Mouse (Mus musculus) hindbrain, embryonic 10.5 days (tissue): ENCODE data around the gene AI467606. TPM values are rescaled to one million over a fixed set of nuclear protein-coding genes. Genes with fewer than 3 reads are reported as not detected.

Experiments used
- DNase-seq: peaks from one replicate; pipeline ENCODE4 v3.0.0-alpha.2; 2017; ENCODE audit warnings: low spot score
- H3K27ac ChIP-seq: fragments of 300-500 bp; sonication (generic); 2 replicates; pipeline ENCODE4 v1.5.1; 2016; ENCODE audit warnings: mild to moderate bottlenecking, moderate library complexity
- H3K27me3 ChIP-seq: fragments of 300-500 bp; sonication (generic); 2 replicates; pipeline ENCODE4 v1.6.1; 2016; ENCODE audit warnings: mild to moderate bottlenecking; ENCODE audit not compliant: poor library complexity, insufficient read depth, severe bottlenecking
- H3K36me3 ChIP-seq: fragments of 300-500 bp; sonication (generic); 2 replicates; pipeline ENCODE4 v1.6.1; 2016; ENCODE audit warnings: mild to moderate bottlenecking, moderate library complexity
- H3K4me1 ChIP-seq: fragments of 300-500 bp; sonication (generic); replicated peaks from 2 replicates; pipeline ENCODE4 v1.6.1; 2016; ENCODE audit warnings: mild to moderate bottlenecking
- H3K4me3 ChIP-seq: fragments of 300-500 bp; sonication (generic); 2 replicates; pipeline ENCODE4 v1.5.1; 2016; ENCODE audit warnings: mild to moderate bottlenecking, moderate library complexity
- H3K9me3 ChIP-seq: fragments of 300-500 bp; sonication (generic); 2 replicates; pipeline ENCODE4 v1.6.1; 2016; ENCODE audit warnings: mild to moderate bottlenecking, moderate library complexity
- WGBS: fragments of 180-500 bp; shearing (Covaris S2); methylation state at CpG from one replicate; pipeline ENCODE4 v1.1.7; 2016; 5-methylcytosine and 5-hydroxymethylcytosine counted together
- polyA plus RNA-seq: library from polyadenylated mRNA; unstranded; fragments of >200 nt; fragmentation: Nextera tagmentation; extraction: Ambion mirVana; gene quantifications from 2 replicates; pipeline ENCODE4 v1.2.1, GENCODE M21; 2016

Gene AI467606
- polyA plus RNA-seq, 1 experiment from 2014 or later: 0.81 TPM

DNA sequence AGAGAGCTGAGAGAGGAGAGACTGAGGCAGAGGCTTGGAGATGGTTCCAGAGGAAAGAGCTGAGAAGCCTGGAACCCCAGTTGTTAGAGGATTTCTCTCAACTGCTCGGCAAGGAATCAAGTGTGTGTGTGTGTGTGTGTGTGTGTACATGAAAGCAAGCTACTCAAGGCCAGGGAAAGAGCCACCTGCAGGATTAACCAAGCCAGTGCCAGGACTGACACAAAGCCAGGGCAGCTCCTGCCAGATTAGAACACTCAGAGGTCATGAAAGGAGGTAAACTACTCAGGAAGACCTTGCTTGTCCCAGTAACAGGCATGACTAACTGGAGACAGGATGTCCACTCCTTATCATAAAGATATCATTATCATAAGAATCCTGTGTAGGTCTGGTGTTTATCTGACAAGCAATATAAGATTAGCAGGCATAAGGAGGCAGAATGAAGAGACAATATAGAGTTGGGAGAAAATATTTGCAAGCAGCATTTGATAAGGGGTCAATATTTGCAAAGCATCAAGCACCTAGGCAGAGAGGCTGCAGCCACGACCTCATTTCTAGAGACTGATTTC is 10.4 kb downstream of the AI467606 start:
- Histone ChIP-seq H3K4me1 (peaks cover 12% of the 10 kb centered on the region), H3K27me3 (no peaks in the 10 kb centered on the region), H3K9me3 (no peaks in the 10 kb centered on the region), H3K27ac (no peak overlapping the region), H3K4me3 (no peak overlapping the region), H3K36me3 (no peaks in the 10 kb centered on the region)
- no peak for DNase-seq
- WGBS: 61% methylated on average over 2 of the region's 2 CpGs

DNA sequence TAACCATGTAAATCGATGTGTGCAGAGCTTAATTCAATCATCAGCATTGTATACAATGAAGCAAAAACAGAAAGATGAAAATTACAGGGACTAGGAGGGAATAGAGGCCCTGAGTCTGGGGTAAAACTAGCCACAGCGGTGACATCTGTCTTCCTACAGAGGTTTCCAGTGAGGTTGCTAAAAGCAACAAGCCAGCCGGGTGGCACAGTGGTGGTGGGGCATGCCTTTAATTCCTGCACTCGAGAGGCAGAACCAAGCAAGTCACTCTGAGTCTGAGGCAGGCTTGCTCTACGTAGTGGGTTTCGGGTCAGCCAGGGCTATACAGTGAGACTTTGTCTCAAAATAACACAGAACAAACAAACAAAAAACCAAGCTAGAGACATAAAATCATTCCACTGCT is 11.0 kb downstream of the AI467606 start:
- H3K27me3 ChIP-seq: no peaks in the 10 kb centered on the region
- no peak overlapping the region for H3K4me3 ChIP-seq
- no peak for DNase-seq
- no peaks in the 10 kb centered on the region for H3K36me3 ChIP-seq
- WGBS: 79% methylated on average over 6 of the region's 6 CpGs
- no peaks in the 10 kb centered on the region for H3K9me3 ChIP-seq
- no peak overlapping the region for H3K27ac ChIP-seq
- H3K4me1 ChIP-seq: peaks cover 12% of the 10 kb centered on the region

DNA sequence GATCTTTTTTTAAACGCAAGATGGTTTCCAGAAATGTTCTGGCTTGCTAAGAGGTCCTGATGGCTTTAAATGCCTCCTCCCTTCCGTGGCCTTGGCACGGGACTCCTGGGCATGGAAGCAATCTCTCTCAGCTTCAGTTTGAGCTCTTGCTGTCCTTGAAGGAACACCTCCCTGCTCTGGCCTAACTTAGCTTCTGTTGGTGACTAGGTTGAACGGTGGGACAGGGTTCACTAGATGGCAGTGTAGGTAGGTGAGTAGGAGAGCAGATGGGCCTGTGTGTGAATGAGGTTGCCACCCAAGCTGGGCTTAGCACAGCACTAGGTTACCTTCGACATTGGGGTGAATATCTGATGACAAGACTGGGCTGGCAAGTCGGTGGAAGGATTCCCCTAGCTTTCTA is 12.8 kb downstream of the AI467606 start:
- 70% methylated on average over 6 of the region's 6 CpGs for WGBS
- no peak for DNase-seq
- H3K36me3 ChIP-seq: no peaks in the 10 kb centered on the region
- no peaks in the 10 kb centered on the region for H3K27me3 ChIP-seq
- H3K4me3 ChIP-seq: 0 out of 2 replicates have a peak overlapping the region, but pooled peaks have one; percentile 50
- H3K27ac ChIP-seq: peak overlapping the region; percentile 91
- peaks cover 12% of the 10 kb centered on the region for H3K4me1 ChIP-seq
- H3K9me3 ChIP-seq: no peaks in the 10 kb centered on the region

DNA sequence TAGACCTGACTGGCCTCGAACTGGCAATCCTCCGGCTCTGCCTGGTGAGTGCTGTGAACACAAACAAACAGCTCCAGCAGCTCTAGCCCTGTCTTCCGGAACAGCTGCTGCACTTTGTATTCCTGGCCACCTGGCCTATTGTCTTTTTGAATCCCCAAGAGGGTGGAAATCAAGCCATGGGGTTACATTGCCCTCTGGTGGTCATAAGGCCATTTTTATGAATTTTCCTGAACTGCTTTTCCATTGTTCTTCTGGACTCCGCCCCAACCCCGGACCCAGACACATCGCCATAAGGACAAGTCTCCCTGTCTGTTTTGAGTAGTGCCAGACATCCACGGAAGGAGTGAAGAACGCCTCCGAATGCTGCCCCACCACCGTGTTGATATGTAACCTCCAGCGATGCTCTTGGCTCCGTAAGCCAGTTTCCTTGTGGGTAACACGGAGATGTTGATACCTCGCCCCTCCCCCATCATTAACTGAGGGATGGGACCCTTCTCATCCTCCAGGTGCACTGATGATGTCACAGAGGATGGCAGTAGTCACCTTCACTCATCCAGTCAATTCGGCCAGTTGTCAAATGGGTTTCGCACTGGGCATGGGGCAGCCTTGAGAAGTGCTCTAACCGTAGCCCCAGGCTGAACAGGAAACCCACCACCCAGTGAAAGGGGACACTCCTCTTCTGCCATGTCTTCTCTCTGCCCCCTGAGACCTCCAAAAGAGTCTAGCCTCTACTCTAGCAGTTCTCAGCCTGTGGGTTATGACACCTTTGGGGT is 13.6 kb downstream of the AI467606 start:
- H3K27me3 ChIP-seq: no peaks in the 10 kb centered on the region
- peak; percentile 84 for DNase-seq
- no peaks in the 10 kb centered on the region for H3K9me3 ChIP-seq
- no peaks in the 10 kb centered on the region for H3K36me3 ChIP-seq
- 17% methylated on average over 17 of the region's 17 CpGs for WGBS
- peak overlapping the region; percentile 50 for H3K4me3 ChIP-seq
- H3K4me1 ChIP-seq: peaks cover 12% of the 10 kb centered on the region
- H3K27ac ChIP-seq: peak overlapping the region; percentile 91

DNA sequence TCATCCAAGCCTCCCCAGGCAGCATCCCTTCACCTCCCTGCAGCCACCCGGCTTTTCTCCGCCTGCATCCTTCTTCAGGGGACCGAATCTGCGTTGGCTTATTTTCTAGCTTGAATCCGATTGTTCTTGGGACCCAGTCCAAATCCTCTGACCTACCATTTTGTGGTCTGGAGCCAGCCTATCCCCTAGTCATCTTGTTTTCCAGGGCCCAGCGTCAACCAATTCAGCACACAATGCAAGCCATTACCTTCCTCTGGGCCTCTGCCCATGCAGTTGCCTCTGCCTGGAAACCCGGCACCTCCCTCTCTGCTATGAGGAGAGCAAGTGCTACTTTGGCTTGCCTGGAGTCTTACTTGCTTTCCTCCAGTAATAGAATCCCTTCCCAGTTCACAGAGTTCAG is 14.4 kb downstream of the AI467606 start:
- Histone ChIP-seq H3K27me3 (no peaks in the 10 kb centered on the region), H3K36me3 (no peaks in the 10 kb centered on the region), H3K27ac (peak overlapping the region; percentile 91), H3K4me3 (no peak overlapping the region), H3K4me1 (peaks cover 13% of the 10 kb centered on the region), H3K9me3 (no peaks in the 10 kb centered on the region)
- DNase-seq: no peak
- 73% methylated on average over 7 of the region's 7 CpGs for WGBS

DNA sequence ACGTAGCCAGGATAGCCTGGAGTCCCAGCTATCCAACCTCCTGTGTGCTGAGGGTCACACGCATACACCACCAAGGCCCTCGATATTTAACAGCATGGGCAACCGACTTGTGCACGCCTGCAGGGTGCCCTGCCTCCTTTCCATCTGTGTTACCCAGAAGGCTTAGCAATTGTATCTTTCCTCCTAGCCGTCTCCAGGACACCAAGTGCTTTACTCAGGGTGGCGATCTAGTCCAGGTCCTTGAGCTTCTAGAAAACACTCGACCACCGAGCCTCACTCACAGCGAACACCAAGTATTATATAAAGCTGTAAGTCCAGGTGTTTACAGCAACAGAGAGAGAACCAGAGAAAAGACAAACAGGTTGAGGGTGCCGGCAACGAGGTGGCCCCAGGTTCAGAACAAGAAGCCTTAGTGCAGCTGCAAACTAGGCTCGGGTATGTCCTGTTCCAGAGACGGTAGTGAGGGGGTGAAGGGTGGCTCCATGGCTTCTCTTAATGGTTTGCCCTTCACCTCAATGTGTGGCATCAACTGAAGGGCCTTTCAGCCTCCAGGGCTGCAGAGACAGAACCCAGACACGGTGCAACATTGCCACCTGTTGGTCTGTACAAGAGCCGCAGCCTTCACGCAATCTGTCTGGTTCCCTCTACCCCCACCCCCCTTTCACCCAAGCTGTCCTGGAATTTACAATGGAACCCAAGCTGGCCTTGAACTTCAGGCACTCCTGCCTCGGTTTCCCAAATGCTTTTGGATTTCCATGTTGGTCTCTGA is 19.3 kb downstream of the AI467606 start:
- WGBS: 51% methylated on average over 18 of the region's 18 CpGs
- peaks cover 18% of the 10 kb centered on the region for H3K4me1 ChIP-seq
- H3K9me3 ChIP-seq: no peaks in the 10 kb centered on the region
- DNase-seq: peak; percentile 78
- H3K27me3 ChIP-seq: no peaks in the 10 kb centered on the region
- H3K27ac ChIP-seq: no peak overlapping the region
- H3K4me3 ChIP-seq: no peak overlapping the region
- H3K36me3 ChIP-seq: no peaks in the 10 kb centered on the region

DNA sequence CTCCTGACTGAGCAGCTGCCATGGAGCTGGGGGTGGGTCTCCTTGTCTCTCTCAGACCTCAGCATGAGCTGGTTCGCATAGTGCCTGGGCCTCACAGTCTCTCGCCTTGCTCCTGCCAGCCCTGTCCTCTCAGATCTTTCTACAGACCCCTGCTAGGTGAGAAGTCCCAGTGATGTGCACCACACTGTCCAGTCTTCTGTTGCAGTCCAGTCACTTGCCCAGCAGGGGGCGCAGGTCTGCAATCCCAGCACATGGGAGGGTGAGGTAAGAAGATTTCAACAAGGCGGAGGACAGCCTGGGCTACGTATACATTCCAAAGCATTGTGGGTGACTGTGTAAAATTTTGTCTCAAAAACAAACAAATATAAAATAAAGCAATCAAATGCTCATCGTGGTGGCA is 20.3 kb downstream of the AI467606 start:
- peaks cover 25% of the 10 kb centered on the region for H3K4me1 ChIP-seq
- H3K27ac ChIP-seq: no peak overlapping the region
- no peaks in the 10 kb centered on the region for H3K9me3 ChIP-seq
- WGBS: 48% methylated on average over 6 of the region's 6 CpGs
- DNase-seq: peak; percentile 64
- H3K4me3 ChIP-seq: no peak overlapping the region
- no peaks in the 10 kb centered on the region for H3K36me3 ChIP-seq
- no peaks in the 10 kb centered on the region for H3K27me3 ChIP-seq

DNA sequence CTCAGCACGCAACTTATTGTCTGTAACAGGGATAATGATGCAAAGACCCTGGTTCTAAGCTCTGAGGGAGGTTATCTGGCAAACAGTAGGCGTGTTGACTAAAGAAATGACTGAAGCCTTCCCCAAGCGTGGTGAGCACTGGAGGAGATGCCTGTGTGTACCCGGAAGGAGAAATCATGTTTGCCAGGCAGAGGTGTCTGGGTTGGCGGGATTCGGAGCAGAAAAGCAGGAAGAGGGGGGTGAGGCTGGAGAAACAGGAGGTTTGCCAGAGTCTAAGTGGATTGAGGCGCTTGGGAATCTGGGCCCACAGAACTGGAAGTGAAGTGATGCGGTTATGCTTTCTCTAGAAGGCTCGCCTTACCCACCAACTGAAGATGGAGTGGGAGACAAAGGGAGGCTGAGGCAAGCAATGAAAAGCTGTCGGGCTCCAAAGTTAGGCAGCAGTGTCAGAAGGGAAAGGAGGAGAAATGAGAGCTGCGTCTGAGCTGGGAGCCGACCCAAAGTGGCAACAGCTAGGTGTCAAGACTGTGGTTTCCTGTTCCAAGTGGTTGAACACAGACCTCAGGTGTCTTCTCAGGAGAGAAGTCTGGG is 21.2 kb downstream of the AI467606 start:
- peaks cover 27% of the 10 kb centered on the region for H3K4me1 ChIP-seq
- WGBS: 79% methylated on average over 12 of the region's 12 CpGs
- no peak for DNase-seq
- no peaks in the 10 kb centered on the region for H3K36me3 ChIP-seq
- H3K27ac ChIP-seq: no peak overlapping the region
- no peak overlapping the region for H3K4me3 ChIP-seq
- H3K27me3 ChIP-seq: no peaks in the 10 kb centered on the region
- no peaks in the 10 kb centered on the region for H3K9me3 ChIP-seq

DNA sequence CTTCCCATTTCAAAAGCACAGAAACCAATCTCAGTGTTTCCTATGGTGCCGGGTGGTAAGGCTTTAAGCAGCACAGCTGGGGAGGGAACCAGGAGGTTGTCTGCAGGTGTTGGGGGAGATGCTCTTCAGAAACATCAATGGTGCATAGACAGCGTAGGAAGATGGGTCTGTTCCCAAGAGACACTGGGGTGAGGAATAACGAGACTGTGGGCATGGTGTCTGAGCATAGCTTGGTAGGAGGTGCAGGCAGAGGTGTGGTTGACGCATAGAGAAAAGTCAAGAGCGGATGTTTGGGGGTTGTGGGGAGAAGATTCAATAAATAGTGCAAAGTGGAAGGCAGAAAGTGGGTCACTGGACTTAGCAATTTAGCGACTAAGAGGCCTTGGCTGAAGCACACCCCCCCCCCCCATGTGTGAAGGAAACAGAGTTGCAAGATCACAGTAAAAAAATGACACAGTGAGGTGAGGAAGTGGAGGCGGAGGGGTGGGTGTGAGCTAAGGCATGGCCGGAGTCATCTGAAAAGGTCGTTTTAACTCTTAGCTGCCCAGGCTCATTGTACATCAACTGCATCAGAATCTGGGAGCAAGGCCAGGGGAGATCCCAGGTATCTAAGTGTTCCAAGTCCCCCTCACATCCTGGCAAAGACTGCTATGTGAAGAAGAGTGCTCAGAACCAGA is 21.9 kb downstream of the AI467606 start:
- Histone ChIP-seq H3K27ac (no peak overlapping the region), H3K36me3 (no peaks in the 10 kb centered on the region), H3K27me3 (no peaks in the 10 kb centered on the region), H3K9me3 (no peaks in the 10 kb centered on the region), H3K4me3 (no peak overlapping the region), H3K4me1 (peaks cover 33% of the 10 kb centered on the region)
- WGBS: 51% methylated on average over 9 of the region's 9 CpGs
- DNase-seq: no peak

DNA sequence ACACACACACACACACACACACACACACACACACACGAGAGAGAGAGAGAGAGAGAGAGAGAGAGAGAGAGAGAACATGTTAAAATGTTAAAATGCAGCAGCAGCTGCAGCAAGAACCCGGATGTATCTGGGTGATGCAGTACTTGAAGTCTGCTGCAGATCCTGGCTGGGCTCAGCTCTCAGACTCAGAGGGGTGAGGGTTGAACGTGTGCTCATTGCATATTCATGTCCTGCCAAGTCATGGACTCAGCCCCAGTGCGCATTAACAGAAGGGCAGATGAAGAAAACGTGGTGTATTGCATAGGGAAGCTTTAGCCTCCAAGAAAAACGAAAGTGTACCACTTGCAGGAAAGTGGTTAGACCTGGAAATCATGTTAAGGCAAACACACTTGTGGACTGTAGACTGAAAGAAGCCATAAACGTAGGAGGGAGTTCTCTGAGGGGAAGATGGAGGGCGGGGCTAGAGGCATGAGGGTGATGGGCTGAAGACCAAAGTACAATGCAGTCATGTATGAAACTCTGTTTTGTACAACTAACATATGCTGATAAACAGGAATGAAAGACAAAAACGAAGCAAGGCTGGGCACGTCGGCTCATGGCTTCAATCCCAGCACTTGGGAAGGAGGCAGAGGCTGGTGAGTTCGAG is 22.6 kb downstream of the AI467606 start:
- no peak for DNase-seq
- WGBS: 65% methylated on average over 12 of the region's 12 CpGs
- H3K9me3 ChIP-seq: no peaks in the 10 kb centered on the region
- H3K4me3 ChIP-seq: no peak overlapping the region
- no peaks in the 10 kb centered on the region for H3K36me3 ChIP-seq
- no peak overlapping the region for H3K27ac ChIP-seq
- H3K27me3 ChIP-seq: no peaks in the 10 kb centered on the region
- H3K4me1 ChIP-seq: peaks cover 40% of the 10 kb centered on the region

DNA sequence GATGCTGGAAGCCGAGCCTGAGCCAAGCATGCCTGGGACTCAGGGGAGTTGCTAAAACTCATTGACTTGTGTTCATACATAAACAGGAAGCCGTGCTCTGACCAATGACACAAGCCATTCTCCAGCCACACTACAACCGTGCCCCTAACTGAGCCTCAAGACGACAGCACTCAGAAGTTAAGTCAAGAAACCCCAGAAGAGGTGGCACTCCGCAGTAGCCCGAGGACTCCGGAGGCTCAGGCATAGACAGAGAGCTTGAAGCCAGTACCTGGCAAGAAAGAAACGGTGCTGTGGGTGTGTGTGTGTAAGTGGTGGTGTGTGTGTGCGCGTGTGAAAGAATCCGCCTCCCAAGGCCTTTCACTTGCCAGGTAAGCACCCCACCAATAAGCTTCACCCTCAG is 23.8 kb downstream of the AI467606 start:
- 87% methylated on average over 11 of the region's 11 CpGs for WGBS
- no peaks in the 10 kb centered on the region for H3K9me3 ChIP-seq
- peaks cover 6% of the 10 kb centered on the region for H3K27me3 ChIP-seq
- no peaks in the 10 kb centered on the region for H3K36me3 ChIP-seq
- H3K27ac ChIP-seq: no peak overlapping the region
- H3K4me1 ChIP-seq: peaks cover 46% of the 10 kb centered on the region
- no peak for DNase-seq
- H3K4me3 ChIP-seq: no peak overlapping the region

DNA sequence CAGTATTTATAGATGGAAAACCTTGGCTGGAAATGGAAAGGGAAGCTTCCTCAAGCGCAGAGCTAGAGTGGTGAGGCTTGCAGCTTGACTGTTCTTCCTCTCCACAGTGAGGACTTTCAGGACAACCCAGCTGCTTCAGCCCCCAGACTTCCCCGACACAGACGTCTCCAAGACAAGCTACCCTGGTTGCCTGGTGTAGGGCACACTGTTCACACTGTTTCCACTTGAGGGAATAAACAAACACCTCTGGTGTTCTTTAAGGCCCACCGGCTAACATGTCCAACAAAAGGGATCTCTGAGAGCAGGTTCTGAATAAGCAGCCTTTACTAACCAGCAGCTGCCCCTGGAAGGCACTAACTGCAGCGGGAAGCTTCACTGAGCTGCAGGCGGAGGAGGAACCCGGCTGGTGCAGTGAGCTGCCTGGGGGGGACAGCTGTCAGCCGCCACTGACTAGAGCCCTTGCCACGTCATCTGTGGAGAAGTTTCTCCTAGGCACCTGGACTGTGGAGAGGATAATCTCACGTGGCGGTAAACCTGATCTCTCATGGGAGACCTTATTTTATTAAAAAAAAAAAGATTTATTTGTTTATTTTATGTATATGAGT is 25.3 kb downstream of the AI467606 start:
- Histone ChIP-seq H3K36me3 (no peaks in the 10 kb centered on the region), H3K4me3 (no peak overlapping the region), H3K27me3 (peaks cover 21% of the 10 kb centered on the region), H3K27ac (no peak overlapping the region), H3K9me3 (no peaks in the 10 kb centered on the region), H3K4me1 (peaks cover 49% of the 10 kb centered on the region)
- 51% methylated on average over 11 of the region's 11 CpGs for WGBS
- no peak for DNase-seq
